Mouse (Mus musculus): ENCODE measurements around the gene Gpx5. TPM values are rescaled to one million over a fixed set of nuclear protein-coding genes. Genes with fewer than 3 reads are reported as not detected.

Gpx5 gene
- polyA plus RNA-seq, 1 experiment: not detected

Other genes with a start within 250 kb of the Gpx5 start
- not detected in 2 replicates for gene Olfr1370, start 217.8 kb downstream of the Gpx5 start, polyA plus RNA-seq (2012; rRNA removed)
- gene Olfr1369-ps1, start 181.2 kb downstream of the Gpx5 start, polyA plus RNA-seq (2012; rRNA removed): not detected in 2 replicates
- gene Olfr263, start 163.1 kb downstream of the Gpx5 start, polyA plus RNA-seq (2012; rRNA removed): not detected in 2 replicates
- gene Olfr1368, start 146.9 kb downstream of the Gpx5 start, polyA plus RNA-seq (2012; rRNA removed): not detected in 2 replicates
- gene Trim27, start 113.3 kb downstream of the Gpx5 start, polyA plus RNA-seq (2012; rRNA removed): 40.5 and 48.2 TPM in 2 replicates
- gene Gpx6, start 19.4 kb upstream of the Gpx5 start, polyA plus RNA-seq (2012; rRNA removed): not detected in 2 replicates
- gene Olfr1367, start 54.2 kb upstream of the Gpx5 start, polyA plus RNA-seq (2012; rRNA removed): not detected in 2 replicates
- 7.9 and 8.0 TPM in 2 replicates for gene Zscan12, start 70.1 kb upstream of the Gpx5 start, polyA plus RNA-seq (2012; rRNA removed)
- gene Zkscan3, start 110.0 kb upstream of the Gpx5 start, polyA plus RNA-seq (2012; rRNA removed): 56.6 and 76.3 TPM in 2 replicates
- 2.2 and 2.5 TPM in 2 replicates for gene Pgbd1, start 148.3 kb upstream of the Gpx5 start, polyA plus RNA-seq (2012; rRNA removed)
- 69.8 and 74.6 TPM in 2 replicates for gene Zscan26, start 161.0 kb upstream of the Gpx5 start, polyA plus RNA-seq (2012; rRNA removed)
- gene Nkapl, start 175.8 kb upstream of the Gpx5 start, polyA plus RNA-seq (2012; rRNA removed): 1.0 and 1.1 TPM in 2 replicates
- gene Zkscan4, start 186.2 kb upstream of the Gpx5 start, polyA plus RNA-seq (2012; rRNA removed): 3.2 and 3.6 TPM in 2 replicates
- not detected in 2 replicates for gene Gm10065, start 186.7 kb upstream of the Gpx5 start, polyA plus RNA-seq (2012; rRNA removed)
- 0.86 and 1.2 TPM in 2 replicates for gene AK157302, start 202.5 kb upstream of the Gpx5 start, polyA plus RNA-seq (2012; rRNA removed)
- 21.2 and 21.6 TPM in 2 replicates for gene Gm11273, start 208.7 kb upstream of the Gpx5 start, polyA plus RNA-seq (2012; rRNA removed)
- 8.4 and 8.6 TPM in 2 replicates for gene Zkscan8, start 238.4 kb upstream of the Gpx5 start, polyA plus RNA-seq (2012; rRNA removed)